Mouse (Mus musculus): ENCODE data around the gene Cadm1. TPM values are rescaled to one million over a fixed set of nuclear protein-coding genes. Genes with fewer than 3 reads are reported as not detected.

Cadm1 gene
- polyA plus RNA-seq, 1 experiment: not detected

- TF ChIP-seq GATA1 (IDR thresholded peaks at IDR 0.05; ENCODE audit: low read length): no peak
These were observed 376.5 kb downstream of the Cadm1 start for GRCm38 (mm10) chr9:47906521-47906920.

All from G1E-ER4 (cell line).